Mouse (Mus musculus) cerebellum, adult 2 months (tissue): ENCODE data around the gene BC025446. TPM values are rescaled to one million over a fixed set of nuclear protein-coding genes. Genes with fewer than 3 reads are reported as not detected.

Source experiments
- DNase-seq, 2 experiments: peaks; one replicate each; pipeline ENCODE4 v3.0.0; 2021
- H3K27ac ChIP-seq: fragments of 200-500 bp; 2 replicates; pipeline ENCODE4 v1.5.1; 2012; ENCODE audit warnings: low read length, control low read depth, inconsistent platforms; ENCODE audit not compliant: insufficient read depth
- H3K27me3 ChIP-seq: fragments of 200-500 bp; 2 replicates; pipeline ENCODE4 v1.6.1; 2012; ENCODE audit warnings: inconsistent platforms, mild to moderate bottlenecking, low read length, moderate library complexity; ENCODE audit not compliant: control insufficient read depth, insufficient read depth
- H3K4me1 ChIP-seq: fragments of 200-500 bp; 2 replicates; pipeline ENCODE4 v1.6.1; 2011; ENCODE audit warnings: low read length; ENCODE audit not compliant: control insufficient read depth, insufficient read depth
- H3K4me3 ChIP-seq: fragments of 200-500 bp; replicated peaks from 2 replicates; pipeline ENCODE3; 2011; ENCODE audit warnings: mild to moderate bottlenecking, low read depth, low read length, control low read depth; ENCODE audit not compliant: insufficient read depth
- CTCF ChIP-seq: fragments of 200-500 bp; IDR thresholded peaks from 2 replicates; pipeline ENCODE4 v1.5.1; 2011; ENCODE audit warnings: low read depth, mild to moderate bottlenecking, control low read depth, low read length, moderate library complexity, borderline replicate concordance; ENCODE audit not compliant: insufficient read depth
- POLR2A ChIP-seq: fragments of 200-500 bp; IDR thresholded peaks from 2 replicates; pipeline ENCODE4 v1.6.1; 2011; ENCODE audit warnings: low read length, control low read depth, borderline replicate concordance; ENCODE audit not compliant: insufficient read depth
- WGBS: fragments of 180-500 bp; shearing (Covaris S2); methylation state at CpG from one replicate; pipeline ENCODE4 v1.1.7; 2018; 5-methylcytosine and 5-hydroxymethylcytosine counted together
- polyA plus RNA-seq: library from polyadenylated mRNA; depleted of rRNA; stranded (reverse); fragments of >200 nt; gene quantifications from 2 replicates; pipeline ENCODE4 v1.2.3, GENCODE M21; 2012; rRNA removed

Gene BC025446
- polyA plus RNA-seq, 1 experiment: not detected

GRCm38 (mm10) chr15:75270169-75270568 is 54.0 kb downstream of the BC025446 start:
- Histone ChIP-seq H3K4me3 (no peak overlapping the region), H3K4me1 (no peaks in the 10 kb centered on the region), H3K27ac (no peak overlapping the region), H3K27me3 (no peaks in the 10 kb centered on the region)
- no peak for TF ChIP-seq CTCF
- no peak for TF ChIP-seq POLR2A
- DNase-seq: no peak

- 81% methylated on average over 3 of the region's 3 CpGs for WGBS
- no peak overlapping the region for H3K27ac ChIP-seq
- H3K27me3 ChIP-seq: no peaks in the 10 kb centered on the region
- TF ChIP-seq CTCF (no peak), POLR2A (no peak)
- no peak overlapping the region for H3K4me3 ChIP-seq
- no peaks in the 10 kb centered on the region for H3K4me1 ChIP-seq
- no peak for DNase-seq
These were observed 54.7 kb downstream of the BC025446 start for GRCm38 (mm10) chr15:75270691-75271362.

GRCm38 (mm10) chr15:75271426-75271825 is 55.2 kb downstream of the BC025446 start:
- Histone ChIP-seq H3K27ac (no peak overlapping the region), H3K4me3 (no peak overlapping the region), H3K27me3 (no peaks in the 10 kb centered on the region), H3K4me1 (no peaks in the 10 kb centered on the region)
- no peak for DNase-seq
- 70% methylated on average over 1 of the region's 1 CpGs for WGBS
- no peak for TF ChIP-seq POLR2A
- no peak for TF ChIP-seq CTCF

- TF ChIP-seq CTCF: no peak
- no peak for TF ChIP-seq POLR2A
- Histone ChIP-seq H3K4me1 (no peaks in the 10 kb centered on the region), H3K27ac (no peak overlapping the region), H3K4me3 (no peak overlapping the region), H3K27me3 (no peaks in the 10 kb centered on the region)
- 64% methylated on average over 3 of the region's 3 CpGs for WGBS
- no peak for DNase-seq
These were observed 55.7 kb downstream of the BC025446 start for GRCm38 (mm10) chr15:75271891-75272290.

Other genes with a start within 250 kb of the BC025446 start
- 0.13 TPM in 1 of 2 replicates, not detected in the other for gene Ly6i, start 232.9 kb upstream of the BC025446 start, polyA plus RNA-seq
- gene Ly6a, start 218.3 kb upstream of the BC025446 start, polyA plus RNA-seq: 58.7 and 65.5 TPM in 2 replicates
- gene Ly6c1, start 167.5 kb upstream of the BC025446 start, polyA plus RNA-seq: 161 and 174 TPM in 2 replicates
- 0.74 and 1.1 TPM in 2 replicates for gene Ly6c2, start 104.4 kb upstream of the BC025446 start, polyA plus RNA-seq
- not detected in 2 replicates for gene Ly6g, start 61.1 kb upstream of the BC025446 start, polyA plus RNA-seq
- gene Ly6f, start 52.0 kb downstream of the BC025446 start, polyA plus RNA-seq: not detected in 2 replicates